Mouse (Mus musculus) lung, postnatal 0 days (tissue): ENCODE results near the gene Lgals12.

Source experiments
- CTCF ChIP-seq: IDR thresholded peaks from 2 replicates; pipeline ENCODE4 v1.5.1; 2016; ENCODE audit warnings: antibody characterized with exemption, mild to moderate bottlenecking
- EP300 ChIP-seq: IDR thresholded peaks from 2 replicates; pipeline ENCODE4 v1.6.1; 2016; ENCODE audit warnings: antibody characterized with exemption, mild to moderate bottlenecking, control low read depth

DNA sequence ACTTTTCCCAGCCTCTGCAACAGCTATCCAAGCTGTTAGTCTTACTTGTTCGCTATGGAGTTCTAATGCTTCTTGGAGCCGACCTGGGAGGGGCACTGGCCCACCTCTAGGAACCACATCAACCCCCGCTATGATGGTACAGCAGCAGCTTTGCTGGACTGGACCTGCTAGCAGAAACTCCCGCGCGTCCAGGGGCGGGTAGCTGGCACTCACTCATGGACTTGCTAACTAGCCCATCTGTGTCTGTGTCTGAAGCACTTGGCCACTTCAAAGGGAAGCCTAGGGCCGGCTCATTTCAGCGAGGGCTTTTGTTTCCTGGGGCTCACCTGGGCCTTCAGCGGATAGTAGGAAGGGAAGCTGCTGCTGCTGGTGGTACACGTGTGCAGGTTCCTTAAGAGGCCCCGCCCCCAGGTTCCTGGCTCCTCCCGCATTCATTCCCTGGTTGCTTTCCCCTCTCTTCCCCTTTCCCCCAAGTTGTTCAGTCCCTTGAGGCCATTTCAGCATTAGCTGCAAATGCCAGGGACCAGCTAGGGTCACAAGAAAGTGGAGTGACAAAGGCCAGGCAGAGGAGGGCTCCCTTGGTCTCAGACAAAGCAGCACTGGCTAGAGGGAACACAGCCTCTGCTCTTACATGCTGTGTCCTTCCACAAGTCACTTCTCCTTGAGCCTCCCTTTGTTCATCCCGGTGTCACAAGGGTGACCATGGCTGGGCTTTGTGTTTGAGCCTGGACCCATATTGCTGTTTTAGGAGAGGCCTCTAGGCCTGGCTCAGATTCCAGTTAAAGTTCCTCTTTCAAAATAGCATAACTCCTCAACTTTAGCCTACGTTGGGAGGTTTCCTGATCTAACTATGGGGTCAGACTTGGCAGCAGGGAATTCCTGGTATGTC lies at the start of gene Lgals12:
- TF ChIP-seq CTCF (no peak), EP300 (no peak)
